Mouse (Mus musculus) kidney, embryonic 16.5 days (tissue): ENCODE data around the gene Sema3c. TPM values are rescaled to one million over a fixed set of nuclear protein-coding genes. Genes with fewer than 3 reads are reported as not detected.

ENCODE experiments used
- ATAC-seq: fragments of 200-750 bp; cut with Nextera tagmentation; 2 replicates; pipeline ENCODE4 v1.8.0; 2017; ENCODE audit warnings: moderate TSS enrichment; ENCODE audit not compliant: low FRiP score, low TSS enrichment
- H3K27ac ChIP-seq: fragments of 300-500 bp; sonication (generic); 2 replicates; pipeline ENCODE4 v1.5.1; 2014; ENCODE audit warnings: low read length
- H3K27me3 ChIP-seq: fragments of 300-500 bp; sonication (generic); 2 replicates; pipeline ENCODE4 v1.6.1; 2014; ENCODE audit warnings: low read length, control low read depth, mixed read lengths; ENCODE audit not compliant: insufficient read depth
- H3K36me3 ChIP-seq: fragments of 300-500 bp; sonication (generic); 2 replicates; pipeline ENCODE4 v1.6.1; 2014; ENCODE audit warnings: low read length, control low read depth, mixed read lengths; ENCODE audit not compliant: insufficient read depth
- H3K4me1 ChIP-seq: fragments of 300-500 bp; sonication (generic); 2 replicates; pipeline ENCODE4 v1.6.1; 2014; ENCODE audit warnings: low read length, control low read depth, mixed read lengths; ENCODE audit not compliant: insufficient read depth
- H3K4me2 ChIP-seq: fragments of 300-500 bp; sonication (generic); replicated peaks from 2 replicates; pipeline ENCODE4 v1.6.1; 2014; ENCODE audit warnings: low read depth, low read length
- H3K4me3 ChIP-seq: fragments of 300-500 bp; sonication (generic); 2 replicates; pipeline ENCODE4 v1.5.1; 2014; ENCODE audit warnings: mild to moderate bottlenecking, low read length
- H3K9ac ChIP-seq: fragments of 300-500 bp; sonication (generic); replicated peaks from 2 replicates; pipeline ENCODE4 v1.6.1; 2014; ENCODE audit warnings: low read length
- H3K9me3 ChIP-seq: fragments of 300-500 bp; sonication (generic); 2 replicates; pipeline ENCODE4 v1.6.1; 2016; ENCODE audit warnings: low read length, control low read depth
- WGBS: fragments of 180-500 bp; shearing (Covaris S2); extraction: QIAGEN DNeasy Blood & Tissue Kit; methylation state at CpG from one replicate; pipeline ENCODE4 v1.1.7; 2014; 5-methylcytosine and 5-hydroxymethylcytosine counted together
- polyA plus RNA-seq: library from polyadenylated mRNA; unstranded; fragments of >200 nt; fragmentation: Nextera tagmentation; extraction: Ambion mirVana; gene quantifications from 2 replicates; pipeline ENCODE4 v1.2.1, GENCODE M21; 2015

Sema3c gene
- polyA plus RNA-seq, 1 experiment from 2014 or later: 92.4 TPM

DNA sequence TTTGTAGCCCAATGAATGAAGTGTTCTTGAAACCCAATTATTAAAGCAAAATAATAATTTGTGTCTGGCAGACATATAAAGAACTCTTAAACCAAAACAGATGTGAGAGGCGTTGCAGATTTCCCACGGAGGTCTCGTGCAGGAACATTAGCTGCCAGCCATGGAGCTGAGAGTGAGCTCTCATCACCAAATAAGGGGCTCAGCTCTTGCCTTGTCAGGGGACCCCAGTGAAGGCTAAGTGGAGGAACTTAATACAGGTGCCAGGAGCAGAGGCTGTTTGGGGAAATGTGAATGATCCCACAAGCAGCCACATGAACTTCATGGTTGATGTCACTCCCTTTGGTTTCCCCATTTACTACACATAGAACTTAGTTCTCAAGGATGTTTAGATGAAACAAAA, 55.5 kb downstream of the Sema3c start:
- H3K4me1 ChIP-seq: no peaks in the 10 kb centered on the region
- no peak for ATAC-seq
- WGBS: 83% methylated on average over 3 of the region's 3 CpGs

DNA sequence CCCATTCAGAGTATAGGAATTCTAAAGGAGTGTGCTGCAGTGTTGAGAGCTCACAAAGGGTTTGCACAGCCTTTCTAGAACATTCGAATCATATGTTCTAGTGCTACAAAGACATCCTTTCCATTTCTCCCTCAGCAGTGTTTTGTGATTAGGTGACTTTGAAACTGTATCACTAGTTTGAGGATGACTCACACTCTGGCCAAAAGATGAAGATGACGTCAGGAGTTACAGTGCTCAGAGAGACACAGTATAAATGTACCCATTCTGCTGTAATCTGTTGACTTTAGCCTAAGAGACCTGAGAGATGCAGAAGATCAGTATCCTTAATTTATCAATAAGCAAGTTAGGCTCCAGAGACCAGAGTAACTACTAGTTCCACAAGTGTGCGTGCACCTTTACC, 65.4 kb downstream of the Sema3c start:
- Histone ChIP-seq H3K27me3 (no peaks in the 10 kb centered on the region), H3K27ac (no peak overlapping the region), H3K9me3 (no peaks in the 10 kb centered on the region), H3K9ac (no peak overlapping the region), H3K4me1 (0 out of 2 replicates have a peak, but pooled peaks cover 2% of the 10 kb centered on the region), H3K4me2 (no peak overlapping the region), H3K36me3 (no peaks in the 10 kb centered on the region), H3K4me3 (no peak overlapping the region)
- ATAC-seq: no peak
- 94% methylated on average over 3 of the region's 3 CpGs for WGBS

More for the DNA sequence above, 55.5 kb downstream of the Sema3c start:
- Histone ChIP-seq H3K4me3 (no peak overlapping the region), H3K27ac (no peak overlapping the region), H3K27me3 (no peaks in the 10 kb centered on the region), H3K9ac (no peak overlapping the region), H3K4me2 (no peak overlapping the region), H3K9me3 (no peaks in the 10 kb centered on the region), H3K36me3 (no peaks in the 10 kb centered on the region)

GRCm38 (mm10) chr5:17647643-17648226, 73.7 kb downstream of the Sema3c start:
- 72% methylated on average over 7 of the region's 7 CpGs for WGBS
- Histone ChIP-seq H3K27ac (no peak overlapping the region), H3K9me3 (no peaks in the 10 kb centered on the region), H3K36me3 (no peaks in the 10 kb centered on the region), H3K4me3 (no peak overlapping the region), H3K4me1 (peaks cover 20% of the 10 kb centered on the region), H3K4me2 (no peak overlapping the region), H3K27me3 (no peaks in the 10 kb centered on the region), H3K9ac (no peak overlapping the region)
- ATAC-seq: no peak

GRCm38 (mm10) chr5:17648865-17649542, 74.9 kb downstream of the Sema3c start:
- no peak for ATAC-seq
- Histone ChIP-seq H3K9ac (no peak overlapping the region), H3K4me1 (peaks cover 20% of the 10 kb centered on the region), H3K4me2 (no peak overlapping the region), H3K36me3 (no peaks in the 10 kb centered on the region), H3K27ac (no peak overlapping the region), H3K9me3 (no peaks in the 10 kb centered on the region), H3K27me3 (no peaks in the 10 kb centered on the region), H3K4me3 (no peak overlapping the region)
- WGBS: 0% methylated on average over 1 of the region's 1 CpGs

- Histone ChIP-seq H3K9me3 (no peaks in the 10 kb centered on the region), H3K9ac (no peak overlapping the region), H3K4me1 (no peaks in the 10 kb centered on the region), H3K27me3 (no peaks in the 10 kb centered on the region), H3K4me2 (no peak overlapping the region), H3K4me3 (no peak overlapping the region), H3K27ac (no peak overlapping the region), H3K36me3 (no peaks in the 10 kb centered on the region)
- WGBS: 79% methylated on average over 3 of the region's 3 CpGs
- no peak for ATAC-seq
Observed at GRCm38 (mm10) chr5:17661223-17661622, 87.1 kb downstream of the Sema3c start.

- ATAC-seq: no peak
- Histone ChIP-seq H3K9ac (no peak overlapping the region), H3K9me3 (no peaks in the 10 kb centered on the region), H3K27me3 (no peaks in the 10 kb centered on the region), H3K4me2 (no peak overlapping the region), H3K36me3 (peaks cover 6% of the 10 kb centered on the region; the same call in 1 of the 2 replicates), H3K4me1 (no peaks in the 10 kb centered on the region), H3K27ac (no peak overlapping the region), H3K4me3 (no peak overlapping the region)
Observed at GRCm38 (mm10) chr5:17671356-17671755, 97.3 kb downstream of the Sema3c start.

- Histone ChIP-seq H3K4me2 (no peak overlapping the region), H3K27me3 (no peaks in the 10 kb centered on the region)
Observed at GRCm38 (mm10) chr5:17680862-17681261, 106.8 kb downstream of the Sema3c start.

GRCm38 (mm10) chr5:17689121-17689520, 115.0 kb downstream of the Sema3c start:
- no peak for ATAC-seq
- Histone ChIP-seq H3K27ac (no peak overlapping the region), H3K27me3 (no peaks in the 10 kb centered on the region), H3K4me3 (no peak overlapping the region), H3K36me3 (no peaks in the 10 kb centered on the region), H3K4me1 (no peaks in the 10 kb centered on the region; the same call in 1 of the 2 replicates), H3K4me2 (no peak overlapping the region), H3K9me3 (no peaks in the 10 kb centered on the region), H3K9ac (no peak overlapping the region)
- 49% methylated on average over 2 of the region's 2 CpGs for WGBS

More at GRCm38 (mm10) chr5:17680862-17681261, 106.8 kb downstream of the Sema3c start:
- no peaks in the 10 kb centered on the region for H3K4me1 ChIP-seq
- 91% methylated on average over 2 of the region's 2 CpGs for WGBS
- peaks cover 14% of the 10 kb centered on the region for H3K36me3 ChIP-seq
- H3K27ac ChIP-seq: no peak overlapping the region
- no peaks in the 10 kb centered on the region for H3K9me3 ChIP-seq
- no peak overlapping the region for H3K9ac ChIP-seq
- ATAC-seq: no peak
- H3K4me3 ChIP-seq: no peak overlapping the region

- Histone ChIP-seq H3K4me2 (no peak overlapping the region), H3K27ac (no peak overlapping the region), H3K36me3 (no peaks in the 10 kb centered on the region), H3K9me3 (no peaks in the 10 kb centered on the region), H3K4me3 (no peak overlapping the region), H3K4me1 (no peaks in the 10 kb centered on the region; the same call in 1 of the 2 replicates), H3K9ac (no peak overlapping the region), H3K27me3 (no peaks in the 10 kb centered on the region)
- ATAC-seq: no peak
- 55% methylated on average over 5 of the region's 5 CpGs for WGBS
Observed at GRCm38 (mm10) chr5:17689604-17690003, 115.5 kb downstream of the Sema3c start.

DNA sequence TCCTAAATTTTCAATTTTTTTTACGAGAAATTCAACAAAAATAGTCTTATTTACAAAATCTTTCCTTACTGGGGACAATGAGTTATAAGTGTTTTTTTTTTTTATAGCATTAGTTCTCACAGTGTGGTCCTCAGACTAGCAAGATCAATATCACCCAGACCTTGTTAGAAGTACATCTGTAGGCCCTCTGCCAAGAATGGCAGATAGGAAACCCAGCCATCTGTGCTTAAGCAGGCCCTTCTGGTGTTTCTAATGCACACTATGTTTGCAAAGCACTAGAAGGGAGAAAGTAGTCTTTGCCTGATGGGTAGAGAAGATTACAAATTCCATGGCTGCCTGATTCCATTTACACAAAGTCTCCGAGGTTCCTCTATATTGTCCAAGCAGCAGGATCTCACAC, 121.3 kb downstream of the Sema3c start:
- 71% methylated on average over 2 of the region's 2 CpGs for WGBS
- Histone ChIP-seq H3K27ac (0 out of 2 replicates have a peak overlapping the region, but pooled peaks have one; percentile 24), H3K36me3 (0 out of 2 replicates have a peak, but pooled peaks cover 3% of the 10 kb centered on the region), H3K4me3 (no peak overlapping the region), H3K4me2 (no peak overlapping the region), H3K9me3 (no peaks in the 10 kb centered on the region), H3K9ac (no peak overlapping the region), H3K4me1 (no peaks in the 10 kb centered on the region), H3K27me3 (no peaks in the 10 kb centered on the region)
- no peak for ATAC-seq
